Mouse (Mus musculus) limb, embryonic 14.5 days (tissue): ENCODE results near the gene Eif4g3. TPM values are rescaled to one million over a fixed set of nuclear protein-coding genes. Genes with fewer than 3 reads are reported as not detected.

ENCODE experiments used
- ATAC-seq: fragments of 200-750 bp; cut with Nextera tagmentation; 2 replicates; pipeline ENCODE4 v1.8.0; 2017; ENCODE audit warnings: low read depth, moderate number of reproducible peaks, moderate TSS enrichment; ENCODE audit not compliant: low FRiP score
- DNase-seq: peaks from one replicate; pipeline ENCODE4 v3.0.0-alpha.2; 2015; ENCODE audit warnings: low spot score
- H3K27ac ChIP-seq: fragments of 300-500 bp; sonication (generic); replicated peaks from 2 replicates; pipeline ENCODE4 v1.5.1; 2014; ENCODE audit warnings: low read depth, mild to moderate bottlenecking, low read length, moderate library complexity, mixed read lengths
- H3K27me3 ChIP-seq: fragments of 300-500 bp; sonication (generic); 2 replicates; pipeline ENCODE4 v1.6.1; 2014; ENCODE audit warnings: low read length, mixed read lengths; ENCODE audit not compliant: control insufficient read depth, insufficient read depth
- H3K36me3 ChIP-seq: fragments of 300-500 bp; sonication (generic); 2 replicates; pipeline ENCODE4 v1.6.1; 2014; ENCODE audit warnings: mild to moderate bottlenecking, low read length, moderate library complexity, mixed read lengths; ENCODE audit not compliant: control insufficient read depth, insufficient read depth
- H3K4me1 ChIP-seq: fragments of 300-500 bp; sonication (generic); 2 replicates; pipeline ENCODE4 v1.6.1; 2014; ENCODE audit warnings: antibody characterized with exemption, low read length, mixed read lengths; ENCODE audit not compliant: control insufficient read depth, insufficient read depth
- H3K4me2 ChIP-seq: fragments of 300-500 bp; sonication (generic); replicated peaks from 2 replicates; pipeline ENCODE4 v1.6.1; 2014; ENCODE audit warnings: low read depth, mild to moderate bottlenecking, low read length, moderate library complexity; ENCODE audit not compliant: severe bottlenecking
- H3K4me3 ChIP-seq: fragments of 300-500 bp; sonication (generic); replicated peaks from 2 replicates; pipeline ENCODE4 v1.5.1; 2014; ENCODE audit warnings: low read length
- H3K9ac ChIP-seq: fragments of 300-500 bp; sonication (generic); 2 replicates; pipeline ENCODE4 v1.6.1; 2014; ENCODE audit warnings: mild to moderate bottlenecking, low read depth, low read length, moderate library complexity; ENCODE audit not compliant: severe bottlenecking
- H3K9me3 ChIP-seq: fragments of 300-500 bp; sonication (generic); 2 replicates; pipeline ENCODE4 v1.6.1; 2016; ENCODE audit warnings: low read length; ENCODE audit not compliant: control insufficient read depth
- POLR2A ChIP-seq: fragments of 200-500 bp; IDR thresholded peaks from 2 replicates; pipeline ENCODE4 v1.8.0; 2012; ENCODE audit warnings: inconsistent platforms, mild to moderate bottlenecking, moderate library complexity, borderline replicate concordance; ENCODE audit not compliant: insufficient read depth, insufficient read length; ENCODE audit errors: extremely low read depth
- WGBS: fragments of 180-500 bp; shearing (Covaris S2); extraction: QIAGEN DNeasy Blood & Tissue Kit; methylation state at CpG from one replicate; pipeline ENCODE4 v1.1.7; 2014; 5-methylcytosine and 5-hydroxymethylcytosine counted together
- polyA plus RNA-seq, 2 experiments: library from polyadenylated mRNA; depleted of rRNA in 1 of 2; stranded (reverse) in 1 of 2; unstranded in 1 of 2; fragments of >200 nt; fragmentation: Nextera tagmentation in 1 of 2; extraction: Ambion mirVana in 1 of 2; gene quantifications; 2 replicates each; pipeline versions ENCODE4 v1.2.1 to v1.2.3; 2012 to 2014

Eif4g3 gene
- polyA plus RNA-seq, 2 experiments = 38.7 to 106 TPM

GRCm38 (mm10) chr4:137954926-137955396, 37.9 kb upstream of the Eif4g3 start:
- no peak for ATAC-seq
- no peaks in the 10 kb centered on the region for H3K9me3 ChIP-seq
- no peak overlapping the region for H3K9ac ChIP-seq
- WGBS = 67% methylated on average over 8 of the region's 8 CpGs
- TF ChIP-seq POLR2A = no peak
- H3K36me3 ChIP-seq = peaks cover 76% of the 10 kb centered on the region
- no peak overlapping the region for H3K4me2 ChIP-seq
- H3K27ac ChIP-seq = no peak overlapping the region
- H3K4me1 ChIP-seq = no peaks in the 10 kb centered on the region
- H3K4me3 ChIP-seq = no peak overlapping the region
- DNase-seq = no peak
- no peaks in the 10 kb centered on the region for H3K27me3 ChIP-seq

GRCm38 (mm10) chr4:137956260-137956659, 36.6 kb upstream of the Eif4g3 start:
- H3K4me3 ChIP-seq = no peak overlapping the region
- H3K4me2 ChIP-seq = no peak overlapping the region
- no peak overlapping the region for H3K9ac ChIP-seq
- H3K36me3 ChIP-seq = peaks cover 79% of the 10 kb centered on the region
- DNase-seq (no peak), ATAC-seq (no peak)
- no peaks in the 10 kb centered on the region for H3K4me1 ChIP-seq
- WGBS = 98% methylated on average over 15 of the region's 15 CpGs
- H3K9me3 ChIP-seq = no peaks in the 10 kb centered on the region
- H3K27ac ChIP-seq = no peak overlapping the region
- no peak for TF ChIP-seq POLR2A
- H3K27me3 ChIP-seq = no peaks in the 10 kb centered on the region

- Histone ChIP-seq H3K4me1 (no peaks in the 10 kb centered on the region), H3K27ac (no peak overlapping the region), H3K4me2 (no peak overlapping the region), H3K4me3 (no peak overlapping the region), H3K9me3 (no peaks in the 10 kb centered on the region), H3K9ac (no peak overlapping the region), H3K27me3 (no peaks in the 10 kb centered on the region), H3K36me3 (peaks cover 93% of the 10 kb centered on the region)
- no peak for TF ChIP-seq POLR2A
- DNase-seq = no peak
- no peak for ATAC-seq
- WGBS = 89% methylated on average over 13 of the region's 13 CpGs
Measured at GRCm38 (mm10) chr4:137959889-137960665, 32.7 kb upstream of the Eif4g3 start.

GRCm38 (mm10) chr4:137960757-137961156, 32.1 kb upstream of the Eif4g3 start:
- H3K4me2 ChIP-seq = no peak overlapping the region
- H3K27me3 ChIP-seq = no peaks in the 10 kb centered on the region
- DNase-seq = no peak
- H3K9ac ChIP-seq = no peak overlapping the region
- no peak for ATAC-seq
- H3K9me3 ChIP-seq = no peaks in the 10 kb centered on the region
- peaks cover 89% of the 10 kb centered on the region for H3K36me3 ChIP-seq
- H3K4me3 ChIP-seq = no peak overlapping the region
- no peaks in the 10 kb centered on the region for H3K4me1 ChIP-seq
- TF ChIP-seq POLR2A = no peak
- H3K27ac ChIP-seq = no peak overlapping the region
- WGBS = 86% methylated on average over 11 of the region's 11 CpGs

- no peak overlapping the region for H3K4me2 ChIP-seq
- no peak overlapping the region for H3K4me3 ChIP-seq
- peaks cover 72% of the 10 kb centered on the region for H3K36me3 ChIP-seq
- DNase-seq = no peak
- WGBS = 90% methylated on average over 20 of the region's 20 CpGs
- H3K9ac ChIP-seq = no peak overlapping the region
- no peak for ATAC-seq
- TF ChIP-seq POLR2A = no peak
- no peaks in the 10 kb centered on the region for H3K9me3 ChIP-seq
- no peaks in the 10 kb centered on the region for H3K4me1 ChIP-seq
- H3K27ac ChIP-seq = no peak overlapping the region
- H3K27me3 ChIP-seq = no peaks in the 10 kb centered on the region
Measured at GRCm38 (mm10) chr4:137962643-137963350, 30.0 kb upstream of the Eif4g3 start.
